Mouse (Mus musculus): Measurements from ENCODE around the gene Hs3st1. TPM values are rescaled to one million over a fixed set of nuclear protein-coding genes. Genes with fewer than 3 reads are reported as not detected.

Gene Hs3st1
- polyA plus RNA-seq, 1 experiment from 2014 or later, result 0.75 TPM

GRCm38 (mm10) chr5:39613534-39613933 is 141.7 kb downstream of the Hs3st1 start:
- TF ChIP-seq EP300 (IDR thresholded peaks at IDR 0.05; ENCODE audit: low read depth) (no peak), CTCF (IDR thresholded peaks at IDR 0.05; ENCODE audit: low read depth) (no peak)
- no peak overlapping the region for H3K4me3 ChIP-seq (ENCODE audit: low read depth, low read length)

GRCm38 (mm10) chr5:39612240-39612639 is 143.0 kb downstream of the Hs3st1 start:
- Histone ChIP-seq H3K4me2 (ENCODE audit: low read depth, low read length) (no peak overlapping the region), H3K4me1 (ENCODE audit: insufficient read depth) (no peaks in the 10 kb centered on the region), H3K9me3 (ENCODE audit: low read length) (no peaks in the 10 kb centered on the region), H3K4me3 (ENCODE audit: low read depth, low read length) (no peak overlapping the region), H3K27me3 (ENCODE audit: insufficient read depth, low read length) (no peaks in the 10 kb centered on the region), H3K9ac (replicated peaks) (no peak overlapping the region), H3K36me3 (replicated peaks; ENCODE audit: insufficient read depth, low read length) (no peaks in the 10 kb centered on the region), H3K27ac (ENCODE audit: low read depth) (no peak overlapping the region)
- no peak for DNase-seq
- ATAC-seq, result no peak
- 60% methylated on average over 2 of the region's 2 CpGs for WGBS (ENCODE audit: insufficient replicate concordance)
- TF ChIP-seq CTCF (IDR thresholded peaks at IDR 0.05; ENCODE audit: low read depth) (no peak), EP300 (IDR thresholded peaks at IDR 0.05; ENCODE audit: low read depth) (no peak)

More at GRCm38 (mm10) chr5:39613534-39613933, 141.7 kb downstream of the Hs3st1 start:
- ATAC-seq (no peak), DNase-seq (no peak)
- no peaks in the 10 kb centered on the region for H3K9me3 ChIP-seq (ENCODE audit: low read length)
- no peak overlapping the region for H3K27ac ChIP-seq (ENCODE audit: low read depth)
- 62% methylated on average over 2 of the region's 2 CpGs for WGBS (ENCODE audit: insufficient replicate concordance)
- H3K4me2 ChIP-seq (ENCODE audit: low read depth, low read length), result no peak overlapping the region
- no peaks in the 10 kb centered on the region for H3K36me3 ChIP-seq (replicated peaks; ENCODE audit: insufficient read depth, low read length)
- no peaks in the 10 kb centered on the region for H3K27me3 ChIP-seq (ENCODE audit: insufficient read depth, low read length)
- no peaks in the 10 kb centered on the region for H3K4me1 ChIP-seq (ENCODE audit: insufficient read depth)
- no peak overlapping the region for H3K9ac ChIP-seq (replicated peaks)

GRCm38 (mm10) chr5:39608260-39608659 is 147.0 kb downstream of the Hs3st1 start:
- no peak overlapping the region for H3K9ac ChIP-seq (replicated peaks)
- no peaks in the 10 kb centered on the region for H3K36me3 ChIP-seq (replicated peaks; ENCODE audit: insufficient read depth, low read length)
- ATAC-seq, result no peak
- no peak for DNase-seq
- no peak overlapping the region for H3K4me2 ChIP-seq (ENCODE audit: low read depth, low read length)
- WGBS (ENCODE audit: insufficient replicate concordance), result 72% methylated on average over 1 of the region's 1 CpGs
- H3K4me3 ChIP-seq (ENCODE audit: low read depth, low read length), result no peak overlapping the region
- no peaks in the 10 kb centered on the region for H3K27me3 ChIP-seq (ENCODE audit: insufficient read depth, low read length)
- no peak overlapping the region for H3K27ac ChIP-seq (ENCODE audit: low read depth)
- no peaks in the 10 kb centered on the region for H3K9me3 ChIP-seq (ENCODE audit: low read length)
- TF ChIP-seq EP300 (IDR thresholded peaks at IDR 0.05; ENCODE audit: low read depth) (no peak), CTCF (IDR thresholded peaks at IDR 0.05; ENCODE audit: low read depth) (no peak)
- no peaks in the 10 kb centered on the region for H3K4me1 ChIP-seq (ENCODE audit: insufficient read depth)

- no peak for TF ChIP-seq EP300 (IDR thresholded peaks at IDR 0.05; ENCODE audit: low read depth)
- no peak for TF ChIP-seq CTCF (IDR thresholded peaks at IDR 0.05; ENCODE audit: low read depth)
- no peak overlapping the region for H3K27ac ChIP-seq (ENCODE audit: low read depth)
- H3K4me2 ChIP-seq (ENCODE audit: low read depth, low read length), result no peak overlapping the region
- no peaks in the 10 kb centered on the region for H3K27me3 ChIP-seq (ENCODE audit: insufficient read depth, low read length)
- 56% methylated on average over 2 of the region's 2 CpGs for WGBS (ENCODE audit: insufficient replicate concordance)
- no peak overlapping the region for H3K4me3 ChIP-seq (ENCODE audit: low read depth, low read length)
- no peak overlapping the region for H3K9ac ChIP-seq (replicated peaks)
- no peaks in the 10 kb centered on the region for H3K36me3 ChIP-seq (replicated peaks; ENCODE audit: insufficient read depth, low read length)
- DNase-seq (no peak), ATAC-seq (no peak)
- H3K9me3 ChIP-seq (ENCODE audit: low read length), result no peaks in the 10 kb centered on the region
- no peaks in the 10 kb centered on the region for H3K4me1 ChIP-seq (ENCODE audit: insufficient read depth)
Observed at GRCm38 (mm10) chr5:39594737-39595136, 160.5 kb downstream of the Hs3st1 start.
